Mouse (Mus musculus) lung, adult 2 months (tissue): ENCODE results near the gene Ankub1. TPM values are rescaled to one million over a fixed set of nuclear protein-coding genes. Genes with fewer than 3 reads are reported as not detected.

Source experiments
- DNase-seq: peaks from one replicate; pipeline ENCODE4 v3.0.0; 2022
- H3K4me1 ChIP-seq: fragments of 200-500 bp; 2 replicates; pipeline ENCODE4 v1.6.1; 2011; ENCODE audit warnings: low read length; ENCODE audit not compliant: control insufficient read depth, insufficient read depth
- H3K4me3 ChIP-seq: fragments of 200-500 bp; replicated peaks from 2 replicates; pipeline ENCODE3; 2011; ENCODE audit warnings: low read depth, mild to moderate bottlenecking, control low read depth, low read length; ENCODE audit errors: extremely low read depth
- CTCF ChIP-seq: fragments of 200-500 bp; IDR thresholded peaks from 2 replicates; pipeline ENCODE4 v1.5.1; 2011; ENCODE audit warnings: mild to moderate bottlenecking, low read length, control low read depth; ENCODE audit not compliant: insufficient read depth
- POLR2A ChIP-seq: fragments of 200-500 bp; IDR thresholded peaks from 2 replicates; pipeline ENCODE4 v1.6.1; 2011; ENCODE audit warnings: low read depth, mild to moderate bottlenecking, control low read depth, low read length, borderline replicate concordance; ENCODE audit errors: extremely low read depth
- WGBS: fragments of 180-500 bp; shearing (Covaris S2); methylation state at CpG from one replicate; pipeline ENCODE4 v1.1.7; 2018; 5-methylcytosine and 5-hydroxymethylcytosine counted together
- polyA plus RNA-seq: library from polyadenylated mRNA; depleted of rRNA; stranded (reverse); fragments of >200 nt; gene quantifications from 2 replicates; pipeline ENCODE4 v1.2.3, GENCODE M21; 2012; rRNA removed

The Ankub1 gene
- polyA plus RNA-seq, 1 experiment = 0.51 TPM

- Histone ChIP-seq H3K4me3 (no peak overlapping the region), H3K4me1 (no peaks in the 10 kb centered on the region)
- 44% methylated on average over 7 of the region's 7 CpGs for WGBS
- no peak for DNase-seq
- no peak for TF ChIP-seq POLR2A
- no peak for TF ChIP-seq CTCF
Observed at GRCm38 (mm10) chr3:57611776-57612175, 80.8 kb downstream of the Ankub1 start.

Other genes starting within 250 kb of the Ankub1 start
- 55.7 and 58.7 TPM in 2 replicates for gene Wwtr1, start 116.9 kb downstream of the Ankub1 start, polyA plus RNA-seq
- gene Commd2, start 41.1 kb downstream of the Ankub1 start, polyA plus RNA-seq = 19.5 and 23.1 TPM in 2 replicates
- gene Rnf13, start 43.3 kb upstream of the Ankub1 start, polyA plus RNA-seq = 46.5 and 74.5 TPM in 2 replicates
- gene Pfn2, start 155.3 kb upstream of the Ankub1 start, polyA plus RNA-seq = 5.4 and 11.1 TPM in 2 replicates